Mouse (Mus musculus) erythroblast, embryonic 14.5 days (primary cell): Measurements from ENCODE around the gene Nkap.

Experiments
- GATA1 ChIP-seq: IDR thresholded peaks from 2 replicates; pipeline ENCODE4 v1.6.1; 2012; ENCODE audit warnings: low read length, inconsistent platforms, mixed read lengths
- TAL1 ChIP-seq: IDR thresholded peaks from 3 replicates; pipeline ENCODE4 v1.6.1; 2012; ENCODE audit warnings: low read length, inconsistent platforms, mixed read lengths

- TF ChIP-seq GATA1 = no peak
- TF ChIP-seq TAL1 = 0 out of 3 replicates have a peak, but pooled peaks have one; percentile 14
Measured at GRCm38 (mm10) chrX:37163115-37163514, 36.5 kb downstream of the Nkap start.
